Mouse (Mus musculus): ENCODE results near the gene Tpx2. TPM values are rescaled to one million over a fixed set of nuclear protein-coding genes. Genes with fewer than 3 reads are reported as not detected.

The Tpx2 gene
- polyA plus RNA-seq, 1 experiment, result 0.39 TPM

GRCm38 (mm10) chr2:152862638-152863037 lies 14.9 kb downstream of the Tpx2 start:
- H3K27ac ChIP-seq (ENCODE audit: insufficient read depth, low read depth, low read length), result no peak overlapping the region
- no peak overlapping the region for H3K4me3 ChIP-seq (ENCODE audit: insufficient read depth, low read depth, low read length)
- no peak for TF ChIP-seq CTCF (conservative IDR thresholded peaks at IDR 0.05; ENCODE audit: insufficient read depth, insufficient read length, low read depth, low read length)
- no peak for TF ChIP-seq POLR2A (IDR thresholded peaks at IDR 0.05; ENCODE audit: low read depth, low read length)
- H3K36me3 ChIP-seq (ENCODE audit: control insufficient read depth, insufficient read depth, low read length), result no peaks in the 10 kb centered on the region
- no peaks in the 10 kb centered on the region for H3K4me1 ChIP-seq (ENCODE audit: control insufficient read depth, insufficient read depth, low read length)
- no peaks in the 10 kb centered on the region for H3K27me3 ChIP-seq (replicated peaks; ENCODE audit: control insufficient read depth, insufficient read depth, low read length)
- DNase-seq, result no peak
- 55% methylated on average over 3 of the region's 3 CpGs for WGBS

GRCm38 (mm10) chr2:152863346-152863745 lies 15.6 kb downstream of the Tpx2 start:
- Histone ChIP-seq H3K27ac (ENCODE audit: insufficient read depth, low read depth, low read length) (no peak overlapping the region), H3K36me3 (ENCODE audit: control insufficient read depth, insufficient read depth, low read length) (no peaks in the 10 kb centered on the region), H3K4me1 (ENCODE audit: control insufficient read depth, insufficient read depth, low read length) (no peaks in the 10 kb centered on the region), H3K4me3 (ENCODE audit: insufficient read depth, low read depth, low read length) (no peak overlapping the region), H3K27me3 (replicated peaks; ENCODE audit: control insufficient read depth, insufficient read depth, low read length) (no peaks in the 10 kb centered on the region)
- no peak for TF ChIP-seq CTCF (conservative IDR thresholded peaks at IDR 0.05; ENCODE audit: insufficient read depth, insufficient read length, low read depth, low read length)
- TF ChIP-seq POLR2A (IDR thresholded peaks at IDR 0.05; ENCODE audit: low read depth, low read length), result no peak
- 92% methylated on average over 6 of the region's 6 CpGs for WGBS
- no peak for DNase-seq

GRCm38 (mm10) chr2:152878239-152878638 lies 30.5 kb downstream of the Tpx2 start:
- Histone ChIP-seq H3K27ac (ENCODE audit: insufficient read depth, low read depth, low read length) (no peak overlapping the region), H3K36me3 (ENCODE audit: control insufficient read depth, insufficient read depth, low read length) (no peaks in the 10 kb centered on the region), H3K4me1 (ENCODE audit: control insufficient read depth, insufficient read depth, low read length) (no peaks in the 10 kb centered on the region), H3K27me3 (replicated peaks; ENCODE audit: control insufficient read depth, insufficient read depth, low read length) (no peaks in the 10 kb centered on the region), H3K4me3 (ENCODE audit: insufficient read depth, low read depth, low read length) (no peak overlapping the region)
- TF ChIP-seq CTCF (conservative IDR thresholded peaks at IDR 0.05; ENCODE audit: insufficient read depth, insufficient read length, low read depth, low read length) (no peak), POLR2A (IDR thresholded peaks at IDR 0.05; ENCODE audit: low read depth, low read length) (no peak)
- WGBS, result 95% methylated on average over 3 of the region's 3 CpGs
- no peak for DNase-seq

GRCm38 (mm10) chr2:152880898-152881297 lies 33.1 kb downstream of the Tpx2 start:
- no peak for TF ChIP-seq CTCF (conservative IDR thresholded peaks at IDR 0.05; ENCODE audit: insufficient read depth, insufficient read length, low read depth, low read length)
- TF ChIP-seq POLR2A (IDR thresholded peaks at IDR 0.05; ENCODE audit: low read depth, low read length), result no peak
- WGBS, result 84% methylated on average over 13 of the region's 13 CpGs
- H3K27me3 ChIP-seq (replicated peaks; ENCODE audit: control insufficient read depth, insufficient read depth, low read length), result no peaks in the 10 kb centered on the region
- DNase-seq, result no peak
- H3K36me3 ChIP-seq (ENCODE audit: control insufficient read depth, insufficient read depth, low read length), result no peaks in the 10 kb centered on the region
- no peak overlapping the region for H3K4me3 ChIP-seq (ENCODE audit: insufficient read depth, low read depth, low read length)
- no peaks in the 10 kb centered on the region for H3K4me1 ChIP-seq (ENCODE audit: control insufficient read depth, insufficient read depth, low read length)
- H3K27ac ChIP-seq (ENCODE audit: insufficient read depth, low read depth, low read length), result no peak overlapping the region

- Histone ChIP-seq H3K27ac (ENCODE audit: insufficient read depth, low read depth, low read length) (no peak overlapping the region), H3K27me3 (replicated peaks; ENCODE audit: control insufficient read depth, insufficient read depth, low read length) (no peaks in the 10 kb centered on the region), H3K4me3 (ENCODE audit: insufficient read depth, low read depth, low read length) (no peak overlapping the region), H3K36me3 (ENCODE audit: control insufficient read depth, insufficient read depth, low read length) (no peaks in the 10 kb centered on the region), H3K4me1 (ENCODE audit: control insufficient read depth, insufficient read depth, low read length) (no peaks in the 10 kb centered on the region)
- 94% methylated on average over 6 of the region's 6 CpGs for WGBS
- no peak for TF ChIP-seq CTCF (conservative IDR thresholded peaks at IDR 0.05; ENCODE audit: insufficient read depth, insufficient read length, low read depth, low read length)
- no peak for TF ChIP-seq POLR2A (IDR thresholded peaks at IDR 0.05; ENCODE audit: low read depth, low read length)
- no peak for DNase-seq
These were observed 36.4 kb downstream of the Tpx2 start for GRCm38 (mm10) chr2:152884101-152884645.

GRCm38 (mm10) chr2:152887230-152887629 lies 39.5 kb downstream of the Tpx2 start:
- no peak for DNase-seq
- no peak overlapping the region for H3K4me3 ChIP-seq (ENCODE audit: insufficient read depth, low read depth, low read length)
- H3K36me3 ChIP-seq (ENCODE audit: control insufficient read depth, insufficient read depth, low read length), result no peaks in the 10 kb centered on the region
- no peak overlapping the region for H3K27ac ChIP-seq (ENCODE audit: insufficient read depth, low read depth, low read length)
- H3K4me1 ChIP-seq (ENCODE audit: control insufficient read depth, insufficient read depth, low read length), result no peaks in the 10 kb centered on the region
- TF ChIP-seq POLR2A (IDR thresholded peaks at IDR 0.05; ENCODE audit: low read depth, low read length) (no peak), CTCF (conservative IDR thresholded peaks at IDR 0.05; ENCODE audit: insufficient read depth, insufficient read length, low read depth, low read length) (no peak)
- WGBS, result 85% methylated on average over 3 of the region's 3 CpGs
- H3K27me3 ChIP-seq (replicated peaks; ENCODE audit: control insufficient read depth, insufficient read depth, low read length), result no peaks in the 10 kb centered on the region

GRCm38 (mm10) chr2:152888774-152889173 lies 41.0 kb downstream of the Tpx2 start:
- no peaks in the 10 kb centered on the region for H3K4me1 ChIP-seq (ENCODE audit: control insufficient read depth, insufficient read depth, low read length)
- H3K27ac ChIP-seq (ENCODE audit: insufficient read depth, low read depth, low read length), result no peak overlapping the region
- no peak for DNase-seq
- TF ChIP-seq POLR2A (IDR thresholded peaks at IDR 0.05; ENCODE audit: low read depth, low read length) (no peak), CTCF (conservative IDR thresholded peaks at IDR 0.05; ENCODE audit: insufficient read depth, insufficient read length, low read depth, low read length) (no peak)
- 73% methylated on average over 5 of the region's 5 CpGs for WGBS
- H3K4me3 ChIP-seq (ENCODE audit: insufficient read depth, low read depth, low read length), result no peak overlapping the region
- H3K36me3 ChIP-seq (ENCODE audit: control insufficient read depth, insufficient read depth, low read length), result no peaks in the 10 kb centered on the region
- H3K27me3 ChIP-seq (replicated peaks; ENCODE audit: control insufficient read depth, insufficient read depth, low read length), result no peaks in the 10 kb centered on the region

Data from kidney, adult 2 months (tissue).